Mouse (Mus musculus) C2C12 (cell line): ENCODE results near the gene Gucd1. TPM values are rescaled to one million over a fixed set of nuclear protein-coding genes. Genes with fewer than 3 reads are reported as not detected.

Experiments
- H3K27me3 ChIP-seq: one replicate; pipeline ENCODE4 v1.6.1; 2011; ENCODE audit not compliant: control insufficient read depth, insufficient read depth, insufficient read length
- H3K36me3 ChIP-seq: one replicate; pipeline ENCODE4 v1.6.1; 2011; ENCODE audit not compliant: control insufficient read depth, insufficient read depth
- H3K4me3 ChIP-seq: one replicate; pipeline ENCODE4 v1.5.1; 2011; ENCODE audit warnings: mild to moderate bottlenecking, control low read depth; ENCODE audit not compliant: poor library complexity, insufficient read depth, severe bottlenecking
- H3K79me2 ChIP-seq: one replicate; pipeline ENCODE4 v1.6.1; 2011; ENCODE audit not compliant: control insufficient read depth, insufficient read depth
- H3K79me3 ChIP-seq: one replicate; pipeline ENCODE4 v1.6.1; 2011; ENCODE audit warnings: low read depth, control low read depth
- H3ac ChIP-seq: one replicate; pipeline ENCODE3; 2011; ENCODE audit warnings: low read depth; ENCODE audit not compliant: control insufficient read depth, insufficient read length
- CEBPB ChIP-seq: IDR thresholded peaks from one replicate; pipeline ENCODE4 v1.6.1; 2011; ENCODE audit warnings: low read depth, mild to moderate bottlenecking, control low read depth, moderate library complexity
- CTCF ChIP-seq: IDR thresholded peaks from one replicate; pipeline ENCODE4 v1.5.1; 2011; ENCODE audit not compliant: control insufficient read depth, insufficient read depth, insufficient read length
- FOSL1 ChIP-seq: IDR thresholded peaks from one replicate; pipeline ENCODE4 v1.8.0; 2011; ENCODE audit warnings: mild to moderate bottlenecking, low read length; ENCODE audit not compliant: poor library complexity, insufficient read depth, severe bottlenecking
- MAX ChIP-seq: IDR thresholded peaks from one replicate; pipeline ENCODE4 v1.6.1; 2011; ENCODE audit warnings: mild to moderate bottlenecking, control low read depth
- MYOD1 ChIP-seq: IDR thresholded peaks from one replicate; pipeline ENCODE4 v1.6.1; 2011; ENCODE audit warnings: low read depth; ENCODE audit not compliant: control insufficient read depth, insufficient read length
- MYOG ChIP-seq: IDR thresholded peaks from one replicate; pipeline ENCODE4 v1.6.1; 2011; ENCODE audit not compliant: control insufficient read depth, insufficient read length; ENCODE audit errors: extremely low read depth
- USF1 ChIP-seq: IDR thresholded peaks from one replicate; pipeline ENCODE4 v1.6.1; 2011; ENCODE audit warnings: low read depth, mild to moderate bottlenecking, control low read depth, moderate library complexity
- polyA plus RNA-seq: library from polyadenylated mRNA; unstranded; fragments of >200 nt; fragmentation: generic; extraction: Trizol; gene quantifications from one replicate; pipeline ENCODE4 v1.2.1, GENCODE M21; 2012; ENCODE audit warnings: missing spikeins

The Gucd1 gene
- polyA plus RNA-seq, 1 experiment, result 15.7 TPM

GRCm38 (mm10) chr10:75448806-75449420, 68.9 kb downstream of the Gucd1 start:
- Histone ChIP-seq H3K27me3 (no peaks in the 10 kb centered on the region), H3K36me3 (no peaks in the 10 kb centered on the region), H3K4me3 (no peak overlapping the region), H3ac (no peak overlapping the region), H3K79me2 (no peaks in the 10 kb centered on the region), H3K79me3 (no peaks in the 10 kb centered on the region)
- TF ChIP-seq USF1 (no peak), CEBPB (no peak), MYOD1 (no peak), MAX (no peak), MYOG (no peak), CTCF (no peak), FOSL1 (no peak)

- no peaks in the 10 kb centered on the region for H3K79me2 ChIP-seq
- no peak overlapping the region for H3K4me3 ChIP-seq
- H3K27me3 ChIP-seq, result no peaks in the 10 kb centered on the region
- H3K36me3 ChIP-seq, result no peaks in the 10 kb centered on the region
- no peak overlapping the region for H3ac ChIP-seq
- no peaks in the 10 kb centered on the region for H3K79me3 ChIP-seq
- TF ChIP-seq MYOD1 (peak; percentile 45), CTCF (no peak), MAX (no peak), USF1 (no peak)
Measured at GRCm38 (mm10) chr10:75447489-75447888, 70.3 kb downstream of the Gucd1 start.

GRCm38 (mm10) chr10:75446501-75447083, 71.2 kb downstream of the Gucd1 start:
- no peaks in the 10 kb centered on the region for H3K79me3 ChIP-seq
- H3ac ChIP-seq, result no peak overlapping the region
- no peaks in the 10 kb centered on the region for H3K27me3 ChIP-seq
- TF ChIP-seq CEBPB (no peak), FOSL1 (no peak), MAX (no peak), CTCF (no peak), MYOD1 (no peak), MYOG (no peak), USF1 (no peak)
- no peaks in the 10 kb centered on the region for H3K36me3 ChIP-seq
- no peak overlapping the region for H3K4me3 ChIP-seq
- H3K79me2 ChIP-seq, result no peaks in the 10 kb centered on the region

GRCm38 (mm10) chr10:75445030-75445429, 72.7 kb downstream of the Gucd1 start:
- Histone ChIP-seq H3ac (no peak overlapping the region), H3K27me3 (no peaks in the 10 kb centered on the region)

GRCm38 (mm10) chr10:75444111-75444826, 73.5 kb downstream of the Gucd1 start:
- Histone ChIP-seq H3K79me3 (no peaks in the 10 kb centered on the region), H3K27me3 (no peaks in the 10 kb centered on the region), H3K4me3 (no peak overlapping the region), H3K36me3 (no peaks in the 10 kb centered on the region), H3ac (no peak overlapping the region), H3K79me2 (no peaks in the 10 kb centered on the region)
- TF ChIP-seq MAX (no peak), CTCF (no peak), MYOD1 (no peak), USF1 (no peak), CEBPB (no peak), FOSL1 (no peak), MYOG (no peak)

More at GRCm38 (mm10) chr10:75445030-75445429, 72.7 kb downstream of the Gucd1 start:
- TF ChIP-seq MYOG (no peak), CTCF (no peak), MAX (no peak), CEBPB (no peak), MYOD1 (no peak), FOSL1 (no peak), USF1 (no peak)
- H3K4me3 ChIP-seq, result no peak overlapping the region
- H3K79me2 ChIP-seq, result no peaks in the 10 kb centered on the region
- H3K36me3 ChIP-seq, result no peaks in the 10 kb centered on the region
- no peaks in the 10 kb centered on the region for H3K79me3 ChIP-seq
